Mouse (Mus musculus) CH12.LX (cell line): Measurements from ENCODE around the gene Mknk1. TPM values are rescaled to one million over a fixed set of nuclear protein-coding genes. Genes with fewer than 3 reads are reported as not detected.
A peak's percentile ranks its signal among the peaks of the same experiment; 100 is the strongest.

Experiments
- DNase-seq: peaks from one replicate; pipeline ENCODE4 v3.0.0-alpha.2; 2013; ENCODE audit errors: extremely low read depth
- H3K27ac ChIP-seq: 2 replicates; pipeline ENCODE4 v1.5.1; 2012; ENCODE audit warnings: low read depth, mild to moderate bottlenecking, control low read depth, moderate library complexity; ENCODE audit not compliant: insufficient read depth
- H3K27me3 ChIP-seq: replicated peaks from 2 replicates; pipeline ENCODE3; 2012; ENCODE audit warnings: inconsistent platforms
- H3K36me3 ChIP-seq, 2 experiments: replicated peaks in 1 of 2; 2 replicates each; pipeline versions ENCODE3 to v1.6.1; 2012; ENCODE audit warnings: inconsistent platforms in 1 of 2, low read length in 1 of 2, mild to moderate bottlenecking in 1 of 2, mixed read lengths in 1 of 2, moderate library complexity in 1 of 2; ENCODE audit not compliant: control insufficient read depth in 1 of 2, insufficient read depth in 1 of 2
- H3K4me1 ChIP-seq, 2 experiments: 2 replicates each; pipeline ENCODE4 v1.6.1; 2012; ENCODE audit warnings: inconsistent platforms in 1 of 2, moderate library complexity in 1 of 2; ENCODE audit not compliant: insufficient read depth in 2 of 2, control insufficient read depth in 1 of 2
- H3K4me2 ChIP-seq: 2 replicates; pipeline ENCODE4 v1.6.1; 2012; ENCODE audit warnings: low read depth, mild to moderate bottlenecking, control low read depth; ENCODE audit not compliant: poor library complexity, insufficient read depth, severe bottlenecking
- H3K4me3 ChIP-seq, 3 experiments: fragments of 150-350 bp in 1 of 3; sonication (generic) in 1 of 3; replicated peaks in 1 of 3; 2 replicates each; pipeline versions ENCODE3 to v1.5.1; 2011 to 2012; ENCODE audit warnings: low read depth in 2 of 3, low read length in 2 of 3, mild to moderate bottlenecking in 2 of 3, moderate library complexity in 2 of 3, control low read depth in 1 of 3, improper control_type of control experiment in 1 of 3, inconsistent platforms in 1 of 3, mixed read lengths in 1 of 3; ENCODE audit not compliant: poor library complexity in 1 of 3
- H3K79me2 ChIP-seq: replicated peaks from 2 replicates; pipeline ENCODE4 v1.6.1; 2012; ENCODE audit warnings: mild to moderate bottlenecking, moderate library complexity; ENCODE audit not compliant: control insufficient read depth, poor library complexity, insufficient read depth, severe bottlenecking; ENCODE audit errors: extremely low read depth
- H3K9ac ChIP-seq: 2 replicates; pipeline ENCODE4 v1.6.1; 2012; ENCODE audit warnings: low read depth, mild to moderate bottlenecking, control low read depth, moderate library complexity; ENCODE audit not compliant: insufficient read depth
- H3K9me3 ChIP-seq: replicated peaks from 2 replicates; pipeline ENCODE3; 2012; ENCODE audit warnings: low read length, inconsistent platforms, mixed read lengths
- BHLHE40 ChIP-seq: IDR thresholded peaks from 2 replicates; pipeline ENCODE4 v1.6.1; 2011; ENCODE audit warnings: mild to moderate bottlenecking, low read depth, low read length, improper control_type of control experiment
- CHD1 ChIP-seq: IDR thresholded peaks from 2 replicates; pipeline ENCODE4 v1.6.1; 2012; ENCODE audit warnings: low read depth, low read length, improper control_type of control experiment, inconsistent platforms
- CTCF ChIP-seq, 2 experiments: IDR thresholded peaks in 1 of 2; conservative IDR thresholded peaks in 1 of 2; 2 replicates each; pipeline ENCODE4 v1.5.1; 2011 to 2012; ENCODE audit warnings: low read depth in 2 of 2, low read length in 2 of 2, improper control_type of control experiment in 1 of 2, inconsistent platforms in 1 of 2, mild to moderate bottlenecking in 1 of 2, moderate library complexity in 1 of 2
- E2F4 ChIP-seq: IDR thresholded peaks from 2 replicates; pipeline ENCODE4 v1.6.1; 2011; ENCODE audit warnings: low read depth, low read length, improper control_type of control experiment; ENCODE audit not compliant: insufficient replicate concordance
- EP300 ChIP-seq: IDR thresholded peaks from 2 replicates; pipeline ENCODE4 v1.6.1; 2011; ENCODE audit warnings: low read length, improper control_type of control experiment
- GABPA ChIP-seq: IDR thresholded peaks from 2 replicates; pipeline ENCODE4 v1.6.1; 2012; ENCODE audit warnings: low read depth, low read length, improper control_type of control experiment, inconsistent platforms; ENCODE audit not compliant: insufficient replicate concordance
- JUN ChIP-seq: IDR thresholded peaks from 2 replicates; pipeline ENCODE4 v1.6.1; 2011; ENCODE audit warnings: low read depth, mild to moderate bottlenecking, low read length, improper control_type of control experiment, moderate library complexity; ENCODE audit not compliant: insufficient read depth
- MAX ChIP-seq: IDR thresholded peaks from 2 replicates; pipeline ENCODE4 v1.6.1; 2011; ENCODE audit warnings: low read length, improper control_type of control experiment
- MEF2A ChIP-seq: IDR thresholded peaks from 2 replicates; pipeline ENCODE4 v1.6.1; 2014; ENCODE audit warnings: low read depth, mild to moderate bottlenecking, inconsistent platforms, low read length, improper control_type of control experiment, borderline replicate concordance
- NRF1 ChIP-seq: IDR thresholded peaks from 2 replicates; pipeline ENCODE4 v1.6.1; 2014; ENCODE audit warnings: low read depth, mild to moderate bottlenecking, inconsistent platforms, low read length, improper control_type of control experiment, moderate library complexity
- POLR2A ChIP-seq: IDR thresholded peaks from 2 replicates; pipeline ENCODE4 v1.6.1; 2011; ENCODE audit warnings: low read depth, mild to moderate bottlenecking, improper control_type of control experiment, low read length
- POLR2AphosphoS2 ChIP-seq: IDR thresholded peaks from 2 replicates; pipeline ENCODE4 v1.6.1; 2011; ENCODE audit warnings: low read depth, low read length, improper control_type of control experiment
- RAD21 ChIP-seq: IDR thresholded peaks from 2 replicates; pipeline ENCODE4 v1.6.1; 2011; ENCODE audit warnings: low read depth, mild to moderate bottlenecking, low read length, improper control_type of control experiment, moderate library complexity
- SIN3A ChIP-seq: IDR thresholded peaks from 2 replicates; pipeline ENCODE4 v1.6.1; 2012; ENCODE audit warnings: low read length, improper control_type of control experiment, inconsistent platforms
- TBP ChIP-seq: conservative IDR thresholded peaks from 2 replicates; pipeline ENCODE4 v1.6.1; 2011; ENCODE audit warnings: low read depth, low read length, improper control_type of control experiment
- TCF12 ChIP-seq: IDR thresholded peaks from 2 replicates; pipeline ENCODE4 v1.6.1; 2014; ENCODE audit warnings: low read depth, mild to moderate bottlenecking, inconsistent platforms, low read length, improper control_type of control experiment
- UBTF ChIP-seq: IDR thresholded peaks from 2 replicates; pipeline ENCODE4 v1.6.1; 2012; ENCODE audit warnings: low read depth, mild to moderate bottlenecking, inconsistent platforms, low read length, improper control_type of control experiment, moderate library complexity
- USF1 ChIP-seq: IDR thresholded peaks from 2 replicates; pipeline ENCODE4 v1.6.1; 2014; ENCODE audit warnings: low read depth, mild to moderate bottlenecking, inconsistent platforms, low read length, improper control_type of control experiment
- USF2 ChIP-seq: conservative IDR thresholded peaks from 2 replicates; pipeline ENCODE4 v1.6.1; 2011; ENCODE audit warnings: low read depth, low read length, improper control_type of control experiment
- ZKSCAN1 ChIP-seq: IDR thresholded peaks from 2 replicates; pipeline ENCODE4 v1.6.1; 2012; ENCODE audit warnings: low read depth, inconsistent platforms, low read length, improper control_type of control experiment, borderline replicate concordance
- ZMIZ1 ChIP-seq: IDR thresholded peaks from 2 replicates; pipeline ENCODE4 v1.6.1; 2012; ENCODE audit warnings: low read depth, mild to moderate bottlenecking, inconsistent platforms, low read length, improper control_type of control experiment
- dilution Hi-C: fragments of 300-500 bp; cut with MboI; formaldehyde crosslinking; loops from 2 replicates; pipeline ENCODE4 v1.14.3; 2020; ENCODE audit warnings: low sequenced_read_pairs; ENCODE audit not compliant: extremely low pct_unique_long_range_greater_than_20kb, extremely low pct_ligation_motif_present
- in situ Hi-C: fragments of 300-500 bp; cut with MboI; formaldehyde crosslinking; loops from 3 replicates; pipeline ENCODE4 v1.14.3; 2019; ENCODE audit warnings: low sequenced_read_pairs, low pct_ligation_motif_present, low pct_unique_long_range_greater_than_20kb, mixed read lengths
- polyA plus RNA-seq: library from polyadenylated mRNA; unstranded; fragments of >175 nt; gene quantifications from 2 replicates; pipeline ENCODE4 v1.2.1, GENCODE M21; 2012; ENCODE audit warnings: low read depth; ENCODE audit not compliant: insufficient read length
- total RNA-seq, 2 experiments: library from RNA; depleted of rRNA; stranded (reverse); fragments of 300-350 nt in 1 of 2; fragments of >200 nt in 1 of 2; gene quantifications; 2 replicates each; pipeline ENCODE4 v1.2.3; 2012 to 2014

Mknk1 gene
- total and polyA plus RNA-seq, 3 experiments, result 17.8 to 39.0 (median 31.5) TPM

- TF ChIP-seq GABPA, result no peak
- 0 out of 2 replicates have a peak, but pooled peaks have one; percentile 31 for TF ChIP-seq NRF1
- TF ChIP-seq E2F4, result no peak
- 0 out of 2 replicates have a peak, but pooled peaks have one; percentile 14 for TF ChIP-seq TCF12
- no peak for TF ChIP-seq BHLHE40
- TF ChIP-seq CHD1, result no peak
- no peak for TF ChIP-seq USF1
- no peak; the same call in 1 of the 2 replicates for TF ChIP-seq RAD21
- no peak for TF ChIP-seq TBP
- TF ChIP-seq MEF2A, result 0 out of 2 replicates have a peak, but pooled peaks have one; percentile 31
- TF ChIP-seq POLR2A, result peak; percentile 69; the same call in 1 of the 2 replicates
- TF ChIP-seq MAX, result no peak
- TF ChIP-seq USF2, result no peak
- no peak for TF ChIP-seq ZKSCAN1
- 0 out of 2 replicates have a peak, but pooled peaks have one; percentile 27 for TF ChIP-seq POLR2AphosphoS2
- TF ChIP-seq EP300, result no peak
- TF ChIP-seq JUN, result no peak
- TF ChIP-seq ZMIZ1, result no peak
These were observed 11.0 kb upstream of the Mknk1 start, which contains the start of gene Mob3c (continued) for GRCm38 (mm10) chr4:115827888-115828571.

- peak overlapping the region; percentile 11; the same call in 1 of the 2 replicates for H3K9ac ChIP-seq
- dilution Hi-C loops (no loop called here), in situ Hi-C loops (loop anchor here (10.0 kb wide), 1 partner anchor 84 kb away; no protein-coding TSS in a partner anchor)
- peaks cover 7 to 68% of the 10 kb centered on the region in 2 experiments for H3K4me1 ChIP-seq
- H3K4me3 ChIP-seq, result peak overlapping the region; percentile 64 to 94 (median 91)
- H3K9me3 ChIP-seq, result no peaks in the 10 kb centered on the region
- no peak overlapping the region for H3K27ac ChIP-seq
- no peak for DNase-seq
- peaks cover 30 to 43% of the 10 kb centered on the region in 2 experiments for H3K36me3 ChIP-seq
- H3K4me2 ChIP-seq, result peak overlapping the region; percentile 73
- no peaks in the 10 kb centered on the region for H3K27me3 ChIP-seq
- H3K79me2 ChIP-seq, result peaks cover 7% of the 10 kb centered on the region; the same call in 1 of the 2 replicates
- no peak for TF ChIP-seq MEF2A
- no peak for TF ChIP-seq NRF1
- no peak for TF ChIP-seq USF1
- no peak for TF ChIP-seq SIN3A
- no peak for TF ChIP-seq MAX
- TF ChIP-seq UBTF, result no peak
- TF ChIP-seq CTCF (conservative IDR thresholded peaks at IDR 0.05 in 1 of 2, IDR thresholded peaks at IDR 0.05 in 1 of 2; ENCODE audit: low read depth in 2 of 2, low read length in 2 of 2), result no peak
These were observed 10.5 kb upstream of the Mknk1 start for GRCm38 (mm10) chr4:115828572-115828902.
